Mouse (Mus musculus): Measurements from ENCODE around the gene Slc22a8. TPM values are rescaled to one million over a fixed set of nuclear protein-coding genes. Genes with fewer than 3 reads are reported as not detected.
A peak's percentile ranks its signal among the peaks of the same experiment; 100 is the strongest.

Gene Slc22a8
- 4.4 and 4.8 TPM in 2 replicates for polyA plus RNA-seq (2015; fragmentation: Nextera tagmentation; extraction: Ambion mirVana)

GRCm38 (mm10) chr19:8590954-8591353 is at the start of gene Slc22a8:
Slc22a8 (plus strand) TSS chr19:8591254.
- no peak for ATAC-seq (ENCODE audit: low FRiP score)
- WGBS: 66% methylated on average over 8 of the region's 8 CpGs

DNA sequence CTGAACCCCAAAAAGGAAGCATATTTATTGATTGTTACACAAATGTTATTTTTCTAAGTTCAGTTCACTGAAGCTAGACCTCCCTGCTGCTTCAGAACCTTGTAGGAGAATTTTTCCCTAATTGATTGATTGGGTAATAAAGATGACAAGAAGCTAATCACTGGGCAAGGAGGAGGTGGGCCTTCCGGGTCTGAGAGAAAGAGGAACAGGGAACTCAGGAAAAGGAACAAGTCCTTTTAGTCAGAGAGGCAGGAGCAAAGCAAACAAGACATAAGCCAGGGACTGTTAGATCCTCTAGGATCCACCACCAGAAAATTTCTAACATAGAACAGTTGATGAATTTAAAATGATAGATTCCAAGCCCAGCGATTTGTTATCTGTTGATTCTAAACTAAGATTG is 32.2 kb upstream of the Slc22a8 start:
- ATAC-seq (ENCODE audit: low FRiP score): no peak
- Histone ChIP-seq H3K9me3 (no peaks in the 10 kb centered on the region), H3K9ac (no peak overlapping the region), H3K4me3 (no peak overlapping the region), H3K36me3 (no peaks in the 10 kb centered on the region), H3K27me3 (no peaks in the 10 kb centered on the region), H3K27ac (no peak overlapping the region), H3K4me2 (no peak overlapping the region), H3K4me1 (replicated peaks) (no peaks in the 10 kb centered on the region)
- 75% methylated on average over 2 of the region's 2 CpGs for WGBS

More at GRCm38 (mm10) chr19:8590954-8591353, at the start of gene Slc22a8:
- H3K4me3 ChIP-seq: no peak within 1 kb of the TSS
- no peaks in the 10 kb centered on the region for H3K27me3 ChIP-seq
- no peak within 1 kb of the TSS for H3K27ac ChIP-seq
- no peak within 1 kb of the TSS for H3K4me2 ChIP-seq
- 0 out of 2 replicates have a peak within 1 kb of the TSS, but pooled peaks have one; percentile 5 for H3K9ac ChIP-seq
- no peaks in the 10 kb centered on the region for H3K36me3 ChIP-seq
- peaks cover 6% of the 10 kb centered on the region; the same call in 1 of the 2 replicates for H3K4me1 ChIP-seq (replicated peaks)
- no peaks in the 10 kb centered on the region for H3K9me3 ChIP-seq

GRCm38 (mm10) chr19:8564021-8564420 is 27.0 kb upstream of the Slc22a8 start:
- 0 out of 2 replicates have a peak, but pooled peaks cover 3% of the 10 kb centered on the region for H3K4me1 ChIP-seq (replicated peaks)
- H3K27me3 ChIP-seq: no peaks in the 10 kb centered on the region
- no peak overlapping the region for H3K27ac ChIP-seq
- H3K36me3 ChIP-seq: no peaks in the 10 kb centered on the region
- H3K9me3 ChIP-seq: no peaks in the 10 kb centered on the region
- H3K9ac ChIP-seq: no peak overlapping the region
- H3K4me3 ChIP-seq: no peak overlapping the region
- WGBS: 58% methylated on average over 2 of the region's 2 CpGs
- H3K4me2 ChIP-seq: no peak overlapping the region
- no peak for ATAC-seq (ENCODE audit: low FRiP score)

- H3K4me2 ChIP-seq: no peak overlapping the region
- H3K4me3 ChIP-seq: no peak overlapping the region
- H3K27ac ChIP-seq: no peak overlapping the region
- H3K36me3 ChIP-seq: no peaks in the 10 kb centered on the region
- ATAC-seq (ENCODE audit: low FRiP score): no peak
- peaks cover 5% of the 10 kb centered on the region; the same call in 1 of the 2 replicates for H3K4me1 ChIP-seq (replicated peaks)
- H3K9ac ChIP-seq: no peak overlapping the region
- no peaks in the 10 kb centered on the region for H3K27me3 ChIP-seq
- WGBS: 88% methylated on average over 3 of the region's 3 CpGs
- no peaks in the 10 kb centered on the region for H3K9me3 ChIP-seq
These were observed 26.6 kb upstream of the Slc22a8 start for GRCm38 (mm10) chr19:8564469-8564868.

DNA sequence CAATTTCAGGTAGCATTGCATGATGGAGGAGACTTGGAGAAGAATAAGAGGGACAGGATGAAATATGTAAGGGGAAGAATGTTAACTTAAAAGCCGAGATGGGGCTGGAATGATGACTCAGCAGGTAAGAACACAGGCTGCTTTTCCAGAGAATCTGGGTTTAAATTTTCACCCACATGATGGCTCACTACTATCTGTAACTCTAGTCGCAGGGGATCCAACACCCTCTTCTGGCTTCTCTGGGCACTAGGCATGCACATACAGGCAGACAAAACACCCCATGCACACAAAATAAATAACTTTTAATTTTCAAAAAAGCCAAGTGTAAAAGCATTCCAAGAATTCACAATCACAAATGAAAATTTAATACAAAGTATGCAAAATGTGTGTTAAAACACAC is 25.8 kb upstream of the Slc22a8 start:
- Histone ChIP-seq H3K4me1 (replicated peaks) (peaks cover 7% of the 10 kb centered on the region; the same call in 1 of the 2 replicates), H3K36me3 (no peaks in the 10 kb centered on the region), H3K4me2 (no peak overlapping the region), H3K9me3 (no peaks in the 10 kb centered on the region), H3K9ac (no peak overlapping the region), H3K4me3 (no peak overlapping the region), H3K27ac (no peak overlapping the region), H3K27me3 (no peaks in the 10 kb centered on the region)
- 63% methylated on average over 2 of the region's 2 CpGs for WGBS
- no peak for ATAC-seq (ENCODE audit: low FRiP score)

DNA sequence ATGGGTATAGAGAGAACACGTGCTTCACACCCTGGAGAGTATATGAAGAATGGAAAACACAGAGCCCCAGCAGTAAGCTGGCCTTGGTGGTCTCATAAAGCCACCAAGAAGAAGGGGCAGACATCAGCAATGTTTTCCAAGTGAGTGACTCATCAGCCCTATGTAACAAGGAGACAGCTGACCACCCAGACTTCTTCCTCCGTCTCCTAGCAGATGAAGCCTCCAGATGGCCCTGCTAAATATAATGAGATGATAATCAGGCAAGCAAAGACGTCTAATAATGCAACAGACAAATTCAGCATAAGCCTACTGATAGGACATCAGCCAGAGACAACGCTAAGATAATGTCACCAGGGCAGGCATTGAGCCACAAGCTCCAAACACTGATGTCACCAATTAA is 25.1 kb upstream of the Slc22a8 start:
- Histone ChIP-seq H3K9me3 (no peaks in the 10 kb centered on the region), H3K27ac (no peak overlapping the region), H3K36me3 (no peaks in the 10 kb centered on the region), H3K27me3 (no peaks in the 10 kb centered on the region), H3K4me2 (no peak overlapping the region), H3K9ac (no peak overlapping the region), H3K4me3 (no peak overlapping the region), H3K4me1 (replicated peaks) (peaks cover 7% of the 10 kb centered on the region; the same call in 1 of the 2 replicates)
- WGBS: 32% methylated on average over 4 of the region's 4 CpGs
- no peak for ATAC-seq (ENCODE audit: low FRiP score)

DNA sequence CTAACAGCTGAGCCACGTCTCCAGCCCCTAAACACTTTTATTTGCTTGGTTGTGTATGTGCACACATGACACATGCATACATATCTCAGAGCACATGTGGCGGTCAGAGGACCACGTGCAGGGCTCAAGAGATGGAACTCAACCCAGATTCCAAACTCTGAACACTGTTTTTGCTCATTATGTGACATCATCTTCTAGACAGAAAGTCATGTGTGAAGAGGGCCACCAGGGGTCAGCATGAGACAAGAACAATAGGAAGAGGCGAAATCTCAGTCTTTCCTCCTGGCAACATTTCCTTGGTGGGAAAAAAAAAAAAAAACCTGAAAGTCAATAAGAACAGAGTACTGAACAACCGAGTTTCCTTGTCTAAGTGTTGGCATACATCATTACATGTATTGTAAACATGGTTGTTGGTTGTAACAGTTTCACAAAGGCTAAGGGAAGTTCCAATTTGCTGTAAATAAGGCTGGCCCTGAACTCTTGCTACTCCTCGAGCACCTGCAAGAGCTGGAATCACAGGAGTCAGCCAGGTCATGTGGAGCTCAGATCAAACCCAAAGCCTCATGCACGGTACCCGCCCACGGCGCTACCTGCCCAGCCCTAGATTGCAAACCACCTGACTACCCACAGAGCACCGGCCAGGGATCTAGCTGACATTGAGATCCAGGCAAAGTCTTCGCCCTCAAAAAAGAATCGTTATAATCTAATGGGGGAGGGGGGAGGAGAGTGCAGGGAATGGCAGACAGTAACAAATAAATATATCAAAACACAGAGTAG is 23.8 kb upstream of the Slc22a8 start:
- no peak overlapping the region for H3K27ac ChIP-seq
- H3K4me1 ChIP-seq (replicated peaks): peaks cover 7% of the 10 kb centered on the region; the same call in 1 of the 2 replicates
- no peak overlapping the region for H3K4me3 ChIP-seq
- no peak for ATAC-seq (ENCODE audit: low FRiP score)
- no peaks in the 10 kb centered on the region for H3K9me3 ChIP-seq
- no peaks in the 10 kb centered on the region for H3K36me3 ChIP-seq
- 57% methylated on average over 13 of the region's 13 CpGs for WGBS
- no peak overlapping the region for H3K4me2 ChIP-seq
- no peak overlapping the region for H3K9ac ChIP-seq
- no peaks in the 10 kb centered on the region for H3K27me3 ChIP-seq

GRCm38 (mm10) chr19:8569453-8569863 is 21.6 kb upstream of the Slc22a8 start:
- peak overlapping the region; percentile 63 for H3K9ac ChIP-seq
- peak; percentile 57 for ATAC-seq (ENCODE audit: low FRiP score)
- 11% methylated on average over 14 of the region's 14 CpGs for WGBS

GRCm38 (mm10) chr19:8570341-8571040 is 20.6 kb upstream of the Slc22a8 start:
- ATAC-seq (ENCODE audit: low FRiP score): no peak
- Histone ChIP-seq H3K36me3 (no peaks in the 10 kb centered on the region), H3K4me2 (no peak overlapping the region), H3K9me3 (no peaks in the 10 kb centered on the region), H3K27me3 (no peaks in the 10 kb centered on the region), H3K4me3 (no peak overlapping the region), H3K9ac (no peak overlapping the region), H3K27ac (no peak overlapping the region), H3K4me1 (replicated peaks) (peaks cover 7% of the 10 kb centered on the region; the same call in 1 of the 2 replicates)
- 63% methylated on average over 2 of the region's 2 CpGs for WGBS

More at GRCm38 (mm10) chr19:8569453-8569863, 21.6 kb upstream of the Slc22a8 start:
- Histone ChIP-seq H3K4me3 (peak overlapping the region; percentile 31), H3K9me3 (no peaks in the 10 kb centered on the region), H3K36me3 (no peaks in the 10 kb centered on the region), H3K27ac (no peak overlapping the region), H3K4me1 (replicated peaks) (peaks cover 7% of the 10 kb centered on the region; the same call in 1 of the 2 replicates), H3K4me2 (peak overlapping the region; percentile 55), H3K27me3 (no peaks in the 10 kb centered on the region)

DNA sequence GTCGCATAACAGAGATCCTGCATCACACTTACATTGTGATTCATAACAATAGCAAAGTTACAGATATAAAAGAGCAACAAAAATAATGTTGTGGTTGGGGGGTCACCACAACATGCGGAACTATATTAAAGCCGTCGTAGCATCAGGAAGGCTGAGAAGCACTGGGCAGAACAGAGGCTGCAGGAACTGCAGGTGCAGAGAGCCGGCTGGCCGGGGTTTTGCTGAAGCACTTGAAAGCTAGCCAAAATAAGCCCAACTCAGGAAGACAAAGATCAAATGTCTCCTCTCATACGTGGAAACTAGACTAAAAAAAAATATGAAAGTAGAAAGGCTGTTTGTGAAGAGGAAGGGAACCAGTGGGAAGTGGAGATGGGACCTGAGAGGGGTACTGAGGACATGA is 19.3 kb upstream of the Slc22a8 start:
- Histone ChIP-seq H3K4me3 (no peak overlapping the region), H3K27me3 (no peaks in the 10 kb centered on the region), H3K27ac (no peak overlapping the region), H3K36me3 (no peaks in the 10 kb centered on the region), H3K9me3 (no peaks in the 10 kb centered on the region), H3K9ac (no peak overlapping the region), H3K4me1 (replicated peaks) (peaks cover 7% of the 10 kb centered on the region; the same call in 1 of the 2 replicates), H3K4me2 (no peak overlapping the region)
- ATAC-seq (ENCODE audit: low FRiP score): no peak
- WGBS: 74% methylated on average over 7 of the region's 7 CpGs

DNA sequence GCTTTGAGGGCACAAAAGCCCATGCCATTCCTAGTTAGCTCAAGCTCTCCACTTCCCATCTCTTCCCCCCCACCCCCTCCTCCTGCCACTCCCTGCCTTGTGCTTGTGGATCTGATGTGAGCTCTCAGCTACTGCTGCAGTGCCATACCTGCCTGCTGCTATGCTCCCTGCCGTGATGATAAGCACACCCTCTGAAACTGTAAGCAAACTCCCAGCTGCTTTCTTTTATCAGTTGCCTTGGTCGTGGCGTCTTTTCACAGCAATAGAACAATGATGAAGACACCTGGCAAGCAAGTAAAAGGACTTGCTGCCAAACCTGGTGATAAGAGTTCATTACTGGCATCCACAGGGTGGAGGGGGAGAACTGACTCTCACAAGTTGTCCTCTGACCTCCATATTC is 18.6 kb upstream of the Slc22a8 start:
- H3K36me3 ChIP-seq: no peaks in the 10 kb centered on the region
- H3K27me3 ChIP-seq: no peaks in the 10 kb centered on the region
- 33% methylated on average over 3 of the region's 3 CpGs for WGBS
- H3K27ac ChIP-seq: no peak overlapping the region
- no peak overlapping the region for H3K9ac ChIP-seq
- no peak overlapping the region for H3K4me2 ChIP-seq
- no peak for ATAC-seq (ENCODE audit: low FRiP score)
- peaks cover 4% of the 10 kb centered on the region; the same call in 1 of the 2 replicates for H3K4me1 ChIP-seq (replicated peaks)
- H3K9me3 ChIP-seq: no peaks in the 10 kb centered on the region
- H3K4me3 ChIP-seq: no peak overlapping the region

- Histone ChIP-seq H3K27ac (no peak overlapping the region), H3K4me1 (replicated peaks) (peaks cover 8% of the 10 kb centered on the region), H3K36me3 (no peaks in the 10 kb centered on the region), H3K4me3 (no peak overlapping the region), H3K9ac (no peak overlapping the region; the same call in 1 of the 2 replicates), H3K27me3 (no peaks in the 10 kb centered on the region), H3K4me2 (no peak overlapping the region), H3K9me3 (no peaks in the 10 kb centered on the region)
- no peak for ATAC-seq (ENCODE audit: low FRiP score)
- WGBS: 88% methylated on average over 4 of the region's 4 CpGs
These were observed 13.6 kb upstream of the Slc22a8 start for GRCm38 (mm10) chr19:8577432-8577831.
